Mouse (Mus musculus) kidney, adult 2 months (tissue): ENCODE measurements around the gene Mink1.

Experiments used
- CTCF ChIP-seq: fragments of 200-500 bp; conservative IDR thresholded peaks from 2 replicates; pipeline ENCODE4 v1.5.1; 2011; ENCODE audit warnings: low read depth, mild to moderate bottlenecking, control low read depth, low read length, moderate library complexity, mixed read lengths; ENCODE audit not compliant: insufficient read depth, insufficient read length
- POLR2A ChIP-seq: fragments of 200-500 bp; IDR thresholded peaks from one replicate; pipeline ENCODE4 v1.6.1; 2011; ENCODE audit warnings: low read depth, low read length, control low read depth

DNA sequence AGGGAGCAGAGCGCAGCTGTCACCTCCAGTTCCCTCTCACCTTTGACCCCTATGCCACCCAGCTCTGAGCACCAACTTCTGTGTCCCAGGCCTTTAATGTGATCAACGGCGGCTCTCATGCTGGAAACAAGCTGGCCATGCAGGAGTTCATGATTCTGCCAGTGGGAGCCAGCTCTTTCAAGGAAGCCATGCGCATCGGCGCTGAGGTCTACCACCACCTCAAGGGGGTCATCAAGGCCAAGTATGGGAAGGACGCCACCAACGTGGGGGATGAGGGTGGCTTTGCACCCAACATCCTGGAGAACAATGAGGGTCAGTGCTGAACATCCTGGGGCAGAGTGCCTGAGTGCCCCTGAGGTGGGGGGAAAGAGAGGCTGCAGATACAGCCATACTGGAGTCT lies 97.9 kb downstream of the Mink1 start:
- no peak for TF ChIP-seq CTCF
- no peak for TF ChIP-seq POLR2A
